Mouse (Mus musculus) NIH3T3 (cell line): ENCODE data around the gene Vmn2r10.
"Not testable (repeated sequence)": the region's sequence is repeated elsewhere in the genome, so short reads cannot be mapped to it uniquely, and the experiment has no call there.

Source experiments
- DNase-seq: peaks from one replicate; pipeline ENCODE4 v3.0.0-alpha.2; 2012; ENCODE audit warnings: low read depth

The Vmn2r10 gene

DNA sequence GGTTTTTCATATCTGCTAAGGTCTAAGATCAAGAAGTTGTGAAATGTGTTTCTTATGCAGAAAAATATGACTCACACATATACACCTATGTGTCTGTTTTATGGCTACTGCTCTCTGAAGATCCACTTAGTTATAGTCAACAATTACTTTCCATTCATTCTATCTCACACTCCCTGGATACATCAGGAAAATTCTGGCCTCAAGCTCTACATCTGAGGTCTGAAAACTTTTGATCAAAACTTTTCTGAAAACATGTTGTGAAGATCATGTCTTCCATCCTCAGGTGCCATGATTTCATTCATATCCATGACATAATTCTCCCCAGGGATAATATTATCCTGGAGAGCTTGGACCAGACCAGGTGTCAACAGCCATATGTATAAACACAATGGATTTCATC, at the start of gene Vmn2r10:
Gene Vmn2r10 (minus strand): TSS at position 101 of the 400 bp plus-strand sequence.
- DNase-seq = not testable (repeated sequence)

- peak; percentile 66 for DNase-seq
Measured at GRCm38 (mm10) chr5:109055286-109055685, 49.0 kb upstream of the Vmn2r10 start.

DNA sequence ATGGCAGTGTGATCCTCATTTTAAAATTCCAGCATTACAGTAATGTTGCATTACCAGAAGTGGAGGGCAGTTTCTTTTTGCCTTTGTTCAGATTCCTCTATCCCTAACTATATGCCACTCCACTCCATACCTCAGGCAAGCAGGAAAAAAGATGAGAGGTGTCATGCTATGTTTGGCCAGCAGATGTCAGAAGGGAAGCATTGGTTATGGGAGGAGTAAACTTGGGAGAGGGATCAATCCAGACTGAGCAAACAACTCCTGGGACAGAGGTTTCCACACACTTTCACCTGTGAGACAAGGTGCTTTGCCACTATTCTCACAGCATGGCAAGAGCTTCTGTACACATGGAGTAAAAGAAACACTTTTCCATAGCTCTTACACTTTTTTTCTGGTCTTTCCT, 26.3 kb upstream of the Vmn2r10 start:
- DNase-seq = peak; percentile 84

- DNase-seq = no peak
Measured at GRCm38 (mm10) chr5:108988924-108989323, 17.4 kb downstream of the Vmn2r10 start.
